Mouse (Mus musculus) lung, postnatal 10 days (tissue): Measurements from ENCODE around the gene Gmpr2.
A peak's percentile ranks its signal among the peaks of the same experiment; 100 is the strongest.

ENCODE experiments used
- DNase-seq: peaks from one replicate; pipeline ENCODE4 v3.0.0; 2021

Gmpr2 gene

DNA sequence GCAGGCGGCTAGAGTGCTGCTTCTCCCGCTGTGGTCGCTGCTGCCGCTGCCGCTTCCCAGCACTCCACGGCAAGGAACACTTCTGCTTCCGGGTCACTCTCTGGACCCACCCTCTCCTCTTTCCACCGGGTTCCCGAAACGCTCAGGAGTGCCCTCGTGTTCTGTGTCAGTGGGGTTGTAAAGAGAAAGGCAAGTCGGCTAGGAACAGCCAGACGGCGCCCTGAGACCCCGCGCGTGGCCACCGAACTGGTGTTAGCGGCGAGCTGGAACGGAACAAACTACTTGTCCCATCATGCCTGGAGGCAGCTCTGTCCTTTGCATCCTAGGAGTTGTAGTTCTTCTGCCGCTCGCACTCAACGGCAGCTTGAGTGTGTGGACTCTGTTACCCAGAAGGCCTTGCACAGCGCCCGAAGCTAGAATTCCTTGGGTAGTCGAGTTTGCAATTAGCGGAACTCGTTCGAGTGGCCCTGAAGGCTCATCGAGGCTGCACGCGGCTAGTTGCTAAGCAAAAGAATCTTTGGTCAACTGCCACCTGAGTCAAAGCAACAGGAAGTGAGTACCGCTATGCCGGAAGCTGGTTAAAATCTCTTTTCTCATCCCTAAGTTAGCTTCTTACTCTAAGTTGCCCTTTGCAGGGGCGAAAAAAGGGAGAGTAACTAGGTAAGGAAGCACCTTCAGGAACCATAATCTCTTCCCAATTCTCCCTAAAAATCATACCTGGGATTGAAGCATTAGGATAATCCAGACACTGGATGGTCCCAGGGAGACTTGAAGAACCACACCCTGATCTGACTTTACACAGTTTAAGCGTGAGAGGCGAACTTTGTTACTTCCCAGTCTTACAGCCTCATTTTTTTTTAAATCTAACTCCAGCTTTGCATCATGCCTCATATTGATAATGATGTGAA lies at the start of gene Gmpr2, which contains the start of gene Nedd8:
Gene Gmpr2, plus strand, starts transcription at position 109 of the 908 bp plus-strand sequence.
Gene Nedd8, minus strand, starts transcription at position 292 of the 908 bp plus-strand sequence.
- DNase-seq = peak; percentile 94

DNA sequence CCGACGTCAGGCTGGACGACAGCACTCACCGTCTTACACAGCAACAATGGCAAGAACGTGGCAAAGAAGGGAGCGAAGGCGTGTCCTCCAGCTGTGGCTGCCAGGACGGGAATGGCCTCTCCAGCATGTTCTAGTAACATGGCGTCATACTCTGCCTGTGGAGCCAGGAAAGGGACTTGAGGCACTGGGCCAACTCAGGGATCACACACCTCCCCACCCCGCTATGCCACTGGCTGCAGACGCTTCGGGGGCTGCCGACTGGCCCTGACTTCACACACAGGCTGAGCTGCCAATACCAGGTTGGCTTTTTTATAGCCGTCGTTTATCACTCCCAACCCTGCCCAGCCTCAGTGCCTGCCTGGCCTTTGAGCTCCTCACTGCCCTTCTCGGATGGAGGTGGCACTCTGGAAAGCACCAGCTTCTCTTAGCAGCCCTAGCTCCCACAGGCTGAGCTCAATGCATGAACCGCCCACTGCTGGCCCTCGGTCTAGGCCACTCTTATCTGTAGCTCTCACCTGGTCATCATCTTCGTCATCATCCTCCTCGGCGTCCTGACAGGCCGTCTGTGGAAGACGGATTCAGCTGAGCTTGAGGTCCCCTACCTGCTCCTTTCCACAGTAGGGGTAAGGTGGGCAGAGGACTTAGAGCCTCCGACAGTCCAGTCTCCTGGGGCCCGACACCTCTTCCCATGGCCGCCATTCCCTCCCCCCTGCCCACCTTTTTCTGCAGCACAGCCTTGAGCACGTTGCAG lies 43.5 kb upstream of the Gmpr2 start:
- DNase-seq = no peak

DNA sequence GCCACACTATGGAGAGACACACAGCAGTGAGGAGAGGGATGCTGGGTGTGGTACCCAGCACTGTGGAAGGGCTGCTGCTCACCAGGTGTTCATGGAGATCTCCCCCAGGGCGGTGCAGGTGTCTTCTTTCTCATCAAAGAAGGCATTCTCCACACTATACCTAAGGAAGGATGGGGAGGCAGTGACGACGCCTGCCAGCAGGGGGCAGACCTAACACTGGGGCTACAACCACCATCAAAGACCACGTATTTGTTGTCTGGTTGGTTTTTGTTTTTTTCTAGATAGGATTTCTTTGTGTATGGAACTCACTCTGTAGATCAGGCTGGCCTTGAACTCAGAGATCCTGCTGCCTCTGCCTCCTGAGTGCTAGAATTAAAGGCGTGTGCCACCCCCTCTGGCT lies 42.4 kb upstream of the Gmpr2 start:
- peak; percentile 67 for DNase-seq

DNA sequence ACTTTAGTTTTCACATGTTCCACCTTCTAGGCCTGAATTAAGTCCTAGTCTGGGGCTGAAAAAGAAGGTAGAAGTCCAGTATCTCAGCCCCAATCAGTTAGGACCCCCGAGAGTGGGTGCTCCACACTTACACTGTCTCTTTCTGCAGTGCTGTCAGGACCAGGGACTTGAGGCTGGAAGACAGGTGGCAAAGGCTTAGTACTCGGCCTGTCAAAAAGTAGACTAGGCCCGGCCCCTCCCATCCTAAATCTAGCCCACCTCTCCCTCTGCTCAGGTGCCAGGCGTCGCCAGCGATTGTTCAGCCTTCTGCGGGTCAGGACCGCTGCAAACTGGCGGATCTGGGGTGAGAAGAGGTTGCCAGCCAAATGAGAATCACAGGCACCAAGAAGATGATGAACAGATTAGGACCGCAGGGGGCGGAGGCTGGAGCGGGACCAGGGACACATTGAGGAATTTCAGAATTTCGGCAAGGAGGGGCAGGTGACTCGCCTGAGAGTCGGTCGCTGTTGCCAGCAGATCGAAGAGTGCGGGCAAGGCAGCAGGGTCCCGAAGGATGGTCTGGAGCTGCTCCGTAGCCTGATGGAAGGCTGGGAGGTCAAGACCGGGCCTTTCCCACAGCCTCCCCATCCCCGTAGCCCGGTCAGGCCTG lies 36.7 kb upstream of the Gmpr2 start:
- peak; percentile 41 for DNase-seq

DNA sequence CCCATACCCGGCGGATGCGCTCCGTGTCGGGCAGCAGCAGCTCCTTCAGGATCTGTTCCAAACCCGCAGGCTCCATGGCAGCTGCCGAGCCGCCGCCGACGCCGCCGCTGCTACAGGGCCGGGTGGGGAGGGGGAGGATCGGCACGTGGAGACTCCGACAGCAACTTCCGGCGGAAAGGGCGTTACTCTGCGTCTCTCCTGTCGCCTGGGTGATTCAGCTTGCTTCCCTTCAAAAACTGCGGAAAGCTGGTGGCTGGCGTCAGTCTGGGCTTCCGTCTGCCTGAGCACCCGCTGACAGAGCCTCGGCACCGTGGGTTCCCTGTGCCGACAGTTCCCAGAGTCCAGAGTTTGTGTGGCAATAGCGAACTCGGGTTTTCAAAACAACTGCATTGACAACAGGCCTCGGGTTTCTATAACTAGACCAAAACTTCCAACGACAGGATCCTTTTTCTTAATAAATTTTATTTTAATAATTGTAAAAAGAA lies 36.2 kb upstream of the Gmpr2 start, which contains the start of gene Ipo4:
Gene Ipo4, minus strand, starts transcription at position 435 of the 485 bp plus-strand sequence.
- peak; percentile 93 for DNase-seq

DNA sequence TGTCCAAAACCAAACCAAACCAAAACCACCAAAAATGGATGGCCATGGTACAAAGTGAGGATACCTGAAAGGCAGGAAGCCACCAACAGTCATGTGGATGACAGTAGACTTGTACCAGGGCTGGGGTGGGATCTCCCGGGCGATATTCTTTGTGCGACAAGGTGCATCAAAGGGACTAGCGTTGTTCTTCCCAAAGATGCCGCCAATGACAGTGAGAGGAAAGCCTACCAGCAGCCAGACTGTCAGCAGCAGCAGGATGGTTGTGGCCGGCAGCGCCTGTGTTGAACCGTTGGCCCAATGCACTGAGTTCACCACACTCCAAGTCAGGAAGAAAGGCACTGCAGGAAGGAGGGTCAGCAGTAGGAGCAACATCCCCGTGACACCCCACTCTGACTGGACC lies 33.9 kb upstream of the Gmpr2 start, which contains the start of gene Gm49378:
Gene Gm49378, minus strand, starts transcription at position 101 of the 400 bp plus-strand sequence.
- no peak for DNase-seq

DNA sequence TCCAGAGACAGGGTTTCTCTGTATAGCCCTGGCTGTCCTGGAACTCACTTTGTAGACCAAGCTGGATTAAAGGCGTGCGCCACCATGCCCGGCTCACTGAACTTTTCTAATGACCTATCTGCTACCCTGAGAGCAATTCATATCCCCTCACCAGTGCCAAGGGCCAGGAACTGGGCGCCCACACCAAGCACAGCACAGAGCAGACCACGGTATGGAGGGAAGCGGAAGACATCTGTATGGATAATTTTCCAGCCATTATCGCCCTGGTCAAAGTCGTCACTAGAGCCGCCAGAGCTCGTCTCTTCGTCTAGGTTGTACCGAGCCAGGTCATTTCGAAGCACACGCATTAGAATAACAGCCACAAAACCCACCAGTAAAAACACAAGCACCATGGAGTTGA lies 30.9 kb upstream of the Gmpr2 start:
- no peak for DNase-seq

DNA sequence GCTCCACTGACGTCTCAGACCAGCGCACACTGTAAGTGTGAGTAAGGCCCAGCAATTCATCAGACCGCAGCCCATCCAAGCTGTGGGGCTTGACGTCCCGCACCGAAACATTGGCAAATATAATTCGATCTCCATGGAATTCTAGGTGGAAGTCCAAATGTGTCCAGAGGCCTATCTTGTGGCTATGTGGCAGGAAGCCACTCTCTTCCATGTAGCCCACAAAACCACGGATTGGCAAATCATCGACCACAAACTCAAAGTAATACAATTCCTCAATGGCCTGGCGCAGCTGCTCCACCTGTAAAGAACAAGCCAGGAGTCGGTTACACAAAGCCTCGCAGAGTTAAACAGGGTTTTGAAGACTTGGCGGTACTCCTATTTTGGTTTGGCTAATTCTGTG lies 30.4 kb upstream of the Gmpr2 start:
- no peak for DNase-seq

DNA sequence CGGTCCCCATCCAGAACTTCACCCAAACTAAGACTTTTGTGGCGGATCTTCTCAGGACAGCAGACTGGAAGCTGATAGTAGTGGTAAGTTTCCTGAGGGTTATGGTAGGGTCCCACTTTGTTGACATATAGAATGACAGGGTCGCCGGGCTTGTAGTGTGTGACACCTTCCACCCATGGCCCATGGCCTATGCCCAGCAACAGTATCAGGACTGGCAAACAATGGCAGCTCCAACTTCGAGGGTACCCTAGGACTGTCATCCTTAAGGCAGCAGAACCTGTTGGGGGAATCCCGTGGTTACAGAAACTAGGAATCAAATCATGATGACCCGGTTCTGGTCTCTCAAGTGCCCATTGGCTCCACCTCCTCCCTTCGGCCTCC lies 29.1 kb upstream of the Gmpr2 start:
- DNase-seq = no peak

DNA sequence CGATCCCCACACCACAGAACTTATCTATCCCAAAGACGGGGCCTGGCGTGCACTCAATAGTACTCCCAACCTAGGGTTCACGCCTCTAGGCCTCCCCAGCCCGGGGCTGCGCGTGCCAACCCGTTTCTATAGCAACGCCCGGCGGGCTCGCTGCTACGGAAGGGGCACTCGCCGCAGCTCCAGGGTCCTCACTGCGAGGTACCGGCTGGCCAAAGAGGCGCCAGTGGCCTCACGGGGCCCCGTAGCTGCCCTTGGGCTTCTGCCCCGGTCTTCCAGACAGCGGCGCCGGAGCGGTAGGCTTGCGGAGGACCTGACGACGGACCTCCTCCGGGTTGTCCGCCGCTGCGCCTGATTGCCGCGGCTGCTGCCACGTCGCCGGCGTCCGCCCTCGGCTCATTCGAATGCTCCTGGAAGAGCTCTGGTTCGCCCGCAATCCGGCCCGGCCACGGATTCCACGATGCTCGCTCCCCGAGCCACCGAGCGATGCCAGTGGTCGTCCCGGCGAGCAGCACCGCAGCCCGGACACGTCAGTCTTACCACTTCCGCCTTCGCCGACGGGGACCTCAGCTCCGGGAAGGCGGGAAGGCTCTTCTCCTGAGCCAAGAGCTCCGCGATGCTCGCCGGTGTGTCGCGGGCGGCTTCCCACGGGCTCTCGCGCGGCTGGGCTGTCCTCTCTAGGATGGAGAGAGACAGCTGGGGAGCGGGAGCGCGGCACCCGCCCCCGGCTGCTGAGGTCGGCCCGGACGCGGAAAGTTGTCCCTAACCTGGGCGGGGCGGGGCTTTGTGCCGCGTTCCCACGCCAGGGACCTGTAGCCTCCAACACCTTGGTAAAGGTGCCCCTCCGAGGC lies 28.5 kb upstream of the Gmpr2 start, which contains the start of gene Tm9sf1:
Gene Tm9sf1, minus strand, starts transcription at position 747 of the 848 bp plus-strand sequence.
- DNase-seq = peak; percentile 84

DNA sequence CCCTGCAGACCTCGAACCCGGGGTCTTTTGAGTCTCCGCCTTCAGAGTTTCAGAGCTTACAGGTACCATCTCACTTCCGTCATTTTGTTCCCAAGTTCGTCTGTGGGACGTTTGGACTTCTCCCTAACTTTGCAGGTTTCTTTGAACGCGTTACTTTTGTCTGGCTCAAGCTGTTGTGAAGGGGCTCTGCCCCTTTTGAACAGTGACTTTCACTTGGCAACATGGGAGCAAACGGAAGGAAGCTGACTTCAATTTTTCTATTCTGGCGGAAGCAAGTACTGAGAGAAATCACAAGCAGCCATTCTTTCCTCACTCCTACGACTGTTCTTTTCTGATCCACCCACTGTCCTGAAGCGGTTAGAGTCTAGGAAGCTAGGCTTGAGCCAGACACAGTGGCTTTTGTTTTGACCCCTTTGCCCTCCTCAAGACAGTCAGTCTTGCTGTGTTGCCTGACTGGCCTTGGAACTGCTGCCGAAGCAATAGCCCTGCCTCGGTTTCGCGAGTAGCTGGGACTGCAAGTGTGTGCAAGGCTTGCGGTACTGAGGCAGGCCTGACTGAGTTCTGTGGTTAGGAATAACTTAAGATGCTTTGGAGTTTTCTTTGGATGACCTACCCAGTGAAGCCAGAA lies 27.4 kb upstream of the Gmpr2 start:
- DNase-seq = peak; percentile 31

DNA sequence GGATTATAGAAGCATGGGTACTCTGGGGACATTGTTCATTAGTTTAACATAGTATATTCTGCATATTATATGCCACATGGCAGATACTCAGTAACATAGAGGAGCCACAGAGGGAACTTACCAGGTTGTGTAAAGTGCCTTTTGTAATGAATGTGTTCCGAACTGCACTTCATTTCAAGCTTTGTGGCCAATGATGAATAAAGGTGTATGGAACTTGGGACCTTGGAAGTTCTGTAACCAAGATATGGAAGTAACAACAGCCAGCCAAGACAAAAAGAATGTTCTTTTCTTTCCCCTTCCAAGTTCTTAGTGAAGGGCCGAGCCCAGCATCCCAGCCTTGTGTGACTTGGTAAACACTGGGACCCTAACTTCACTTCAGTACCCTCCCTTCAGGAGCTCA lies 21.9 kb upstream of the Gmpr2 start, which contains the start of gene Tssk4:
Gene Tssk4, plus strand, starts transcription at position 301 of the 400 bp plus-strand sequence.
- no peak for DNase-seq

DNA sequence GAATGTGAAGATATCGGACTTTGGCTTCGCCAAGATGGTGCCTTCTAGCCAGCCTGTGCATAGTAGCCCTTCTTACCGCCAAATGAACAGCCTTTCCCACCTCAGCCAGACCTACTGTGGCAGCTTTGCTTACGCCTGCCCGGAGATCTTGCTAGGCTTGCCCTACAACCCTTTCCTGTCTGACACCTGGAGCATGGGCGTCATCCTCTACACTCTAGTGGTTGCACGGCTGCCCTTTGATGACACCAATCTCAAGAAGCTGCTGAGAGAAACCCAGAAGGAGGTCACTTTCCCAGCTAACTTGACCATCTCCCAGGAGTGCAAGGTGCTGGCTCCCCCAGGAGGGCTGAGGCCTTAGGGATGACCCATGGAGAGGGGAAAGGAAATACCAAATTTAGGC lies 20.2 kb upstream of the Gmpr2 start:
- DNase-seq = no peak

DNA sequence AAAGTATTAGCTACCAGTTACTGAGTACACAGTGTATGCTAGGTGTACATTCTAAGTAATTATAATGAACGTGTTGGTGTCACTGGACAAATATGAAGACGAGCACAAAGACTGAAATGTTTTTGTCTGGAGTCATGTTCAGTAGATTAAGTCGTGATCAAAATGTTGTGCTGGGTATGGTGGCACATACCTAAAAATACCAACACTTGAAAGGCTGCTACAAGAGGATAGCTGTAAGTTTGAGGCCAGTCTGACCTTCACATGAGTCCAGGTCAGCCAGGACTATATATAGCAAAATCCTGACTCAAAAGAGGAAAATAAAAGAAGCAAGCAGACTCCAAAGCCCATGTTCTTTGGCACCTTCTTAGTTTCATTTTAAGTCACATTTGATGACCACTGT lies 14.8 kb upstream of the Gmpr2 start:
- DNase-seq = no peak

DNA sequence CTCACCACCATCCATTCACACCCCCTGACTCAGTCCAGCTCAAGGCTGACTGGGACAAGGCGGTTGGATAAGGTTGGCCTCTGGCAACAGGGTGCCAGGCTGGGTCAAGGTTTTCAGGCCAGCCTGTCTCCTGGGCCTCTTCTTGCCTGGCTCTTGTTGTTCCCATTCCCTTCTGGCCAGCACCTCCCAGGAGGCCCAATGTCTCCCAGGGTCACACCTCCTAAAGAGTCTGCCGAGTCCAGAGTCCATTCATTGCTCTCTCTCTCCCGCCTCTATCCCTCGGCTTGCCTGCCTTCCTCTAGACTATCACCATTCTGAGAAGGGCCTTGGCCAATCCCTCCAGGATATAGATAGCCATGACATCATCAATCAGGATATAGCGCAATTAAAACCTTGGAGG lies 13.7 kb upstream of the Gmpr2 start:
- DNase-seq = no peak

DNA sequence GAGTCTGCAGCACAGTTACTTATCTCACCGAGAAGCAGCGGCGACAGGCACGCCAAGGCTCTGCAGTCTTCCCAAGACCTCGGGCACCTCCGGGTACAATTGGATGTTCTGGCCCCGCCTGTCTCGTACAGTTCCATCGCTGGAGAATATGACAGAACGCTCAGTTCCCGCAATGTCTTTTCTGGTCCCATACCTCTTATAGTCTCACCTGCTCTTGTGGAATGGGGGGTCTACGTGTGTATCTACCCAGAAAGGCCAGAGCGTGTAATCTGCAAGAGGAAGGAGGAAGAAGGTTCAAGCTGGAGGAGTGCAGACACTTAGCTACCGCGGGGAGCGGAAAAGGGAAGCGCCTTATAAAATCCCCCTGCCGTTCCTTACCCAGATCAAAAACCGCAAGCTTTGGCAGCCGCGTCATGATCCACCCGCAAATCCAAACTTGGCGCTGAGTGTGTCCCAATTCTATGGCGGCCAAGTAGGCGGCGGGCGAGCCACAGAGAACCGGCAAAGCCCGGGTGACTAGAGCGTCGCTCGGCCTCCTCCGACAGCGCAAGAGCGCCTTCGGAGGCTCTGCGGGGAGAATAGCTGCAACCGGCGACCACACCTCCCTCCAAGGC lies 11.7 kb upstream of the Gmpr2 start, which contains the start of gene Mdp1:
Gene Mdp1, minus strand, starts transcription at position 549 of the 614 bp plus-strand sequence.
- peak; percentile 88 for DNase-seq

DNA sequence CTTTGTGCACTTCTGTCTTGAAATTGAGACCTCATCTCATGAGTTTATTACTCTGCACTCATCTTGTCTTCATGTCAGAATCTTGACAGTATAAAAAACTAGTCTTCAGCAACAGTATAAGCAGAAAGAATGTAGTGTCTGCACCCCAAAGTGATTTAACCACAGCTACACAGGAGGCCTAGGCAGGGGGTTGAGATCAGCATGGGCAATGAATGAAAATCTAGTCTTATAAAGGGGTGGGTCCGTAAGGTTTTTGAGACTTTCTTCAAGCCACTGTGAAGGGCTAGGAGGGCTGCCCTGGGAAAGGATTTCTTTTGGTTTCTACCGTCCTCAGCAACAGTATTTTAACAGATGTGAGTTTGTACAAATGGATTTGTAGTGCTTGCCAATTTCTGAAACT lies 11.1 kb upstream of the Gmpr2 start:
- DNase-seq = no peak

DNA sequence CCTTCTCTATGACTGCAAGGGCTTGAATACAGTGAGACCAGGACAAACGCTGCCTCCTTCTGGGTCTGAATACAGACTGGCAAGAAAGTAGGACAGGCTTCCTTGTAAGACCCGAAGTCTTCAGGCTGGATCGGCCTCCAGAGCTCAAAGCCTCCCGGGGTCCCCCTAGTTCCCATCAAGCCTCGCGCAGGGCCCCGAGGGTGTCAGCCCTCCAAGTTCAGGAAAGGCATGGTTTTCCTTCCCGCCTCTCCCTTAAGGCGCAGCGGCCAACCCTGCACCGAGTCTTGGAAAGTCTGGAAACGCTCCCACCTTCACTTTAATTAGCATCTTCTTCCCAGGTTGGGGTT lies 282 bp upstream of the Gmpr2 start:
- no peak for DNase-seq

DNA sequence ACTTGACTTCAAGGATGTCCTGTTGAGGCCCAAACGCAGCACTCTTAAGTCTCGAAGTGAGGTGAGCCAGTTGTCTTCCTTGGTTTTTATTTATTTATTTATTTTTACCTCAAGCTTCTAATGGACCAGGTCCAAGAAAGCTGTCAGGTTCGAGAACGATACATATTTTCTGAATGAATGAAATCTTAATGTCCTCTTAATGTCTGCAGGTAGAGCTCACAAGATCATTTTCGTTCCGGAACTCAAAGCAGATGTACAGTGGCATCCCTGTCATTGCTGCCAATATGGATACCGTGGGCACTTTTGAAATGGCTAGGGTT lies 960 bp downstream of the Gmpr2 start:
- no peak for DNase-seq

DNA sequence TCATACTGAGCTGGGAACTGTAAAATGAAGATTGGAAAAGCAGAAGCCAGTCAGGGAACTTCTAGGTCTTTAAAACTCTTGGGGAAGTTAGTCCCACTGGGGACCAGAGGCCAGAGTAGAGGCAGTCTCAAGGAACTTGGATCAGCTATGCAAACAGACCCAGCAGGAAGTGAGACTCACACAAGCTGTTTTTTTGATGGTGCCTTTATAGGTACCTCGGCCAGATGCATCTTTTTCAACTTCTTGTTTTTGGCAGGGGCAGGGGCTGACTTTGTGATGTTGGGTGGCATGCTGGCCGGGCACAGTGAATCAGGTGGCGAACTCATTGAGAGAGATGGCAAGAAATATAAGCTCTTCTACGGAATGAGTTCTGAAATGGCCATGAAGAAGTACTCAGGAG lies 5.9 kb downstream of the Gmpr2 start:
- no peak for DNase-seq
